Mouse (Mus musculus) cerebellum, adult 9-10 months (tissue): ENCODE data around the gene 1810049J17Rik.
A peak's percentile ranks its signal among the peaks of the same experiment; 100 is the strongest.

ENCODE experiments used
- DNase-seq: peaks from one replicate; pipeline ENCODE4 v3.0.0; 2022

The 1810049J17Rik gene

GRCm38 (mm10) chr15:12346916-12347315, 25.2 kb upstream of the 1810049J17Rik start:
- no peak for DNase-seq

- no peak for DNase-seq
Measured at GRCm38 (mm10) chr15:12341401-12341758, 19.7 kb upstream of the 1810049J17Rik start.

- no peak for DNase-seq
Measured at GRCm38 (mm10) chr15:12340536-12341400, 19.1 kb upstream of the 1810049J17Rik start.

GRCm38 (mm10) chr15:12337779-12338137, 16.1 kb upstream of the 1810049J17Rik start:
- no peak for DNase-seq

GRCm38 (mm10) chr15:12337030-12337778, 15.5 kb upstream of the 1810049J17Rik start:
- no peak for DNase-seq

GRCm38 (mm10) chr15:12334381-12334780, 12.7 kb upstream of the 1810049J17Rik start:
- no peak for DNase-seq

- DNase-seq = no peak
Measured at GRCm38 (mm10) chr15:12331300-12331699, 9.6 kb upstream of the 1810049J17Rik start.

GRCm38 (mm10) chr15:12330892-12331291, 9.2 kb upstream of the 1810049J17Rik start:
- no peak for DNase-seq

GRCm38 (mm10) chr15:12330389-12330788, 8.7 kb upstream of the 1810049J17Rik start:
- DNase-seq = no peak

- no peak for DNase-seq
Measured at GRCm38 (mm10) chr15:12324326-12324725, 2.6 kb upstream of the 1810049J17Rik start.

- DNase-seq = no peak
Measured at GRCm38 (mm10) chr15:12322676-12323402, 1.1 kb upstream of the 1810049J17Rik start.

- peak; percentile 95 for DNase-seq
Measured at GRCm38 (mm10) chr15:12321091-12321787, 460 bp downstream of the 1810049J17Rik start, which contains the start of gene Golph3. Gene Golph3 (plus strand): TSS chr15:12321450.

GRCm38 (mm10) chr15:12320441-12321090, 1.1 kb downstream of the 1810049J17Rik start:
- no peak for DNase-seq

GRCm38 (mm10) chr15:12319889-12320288, 1.8 kb downstream of the 1810049J17Rik start:
- DNase-seq = no peak

GRCm38 (mm10) chr15:12318451-12318850, 3.2 kb downstream of the 1810049J17Rik start:
- no peak for DNase-seq

- no peak for DNase-seq
Measured at GRCm38 (mm10) chr15:12317290-12317689, 4.4 kb downstream of the 1810049J17Rik start.

GRCm38 (mm10) chr15:12315996-12316395, 5.7 kb downstream of the 1810049J17Rik start:
- DNase-seq = no peak

- no peak for DNase-seq
Measured at GRCm38 (mm10) chr15:12314584-12314983, 7.1 kb downstream of the 1810049J17Rik start.

GRCm38 (mm10) chr15:12313255-12313654, 8.4 kb downstream of the 1810049J17Rik start:
- no peak for DNase-seq

GRCm38 (mm10) chr15:12311465-12311864, 10.2 kb downstream of the 1810049J17Rik start:
- no peak for DNase-seq

- DNase-seq = no peak
Measured at GRCm38 (mm10) chr15:12310676-12311075, 11.0 kb downstream of the 1810049J17Rik start.

GRCm38 (mm10) chr15:12308539-12308938, 13.2 kb downstream of the 1810049J17Rik start:
- DNase-seq = no peak
